Mouse (Mus musculus): ENCODE measurements at regions not wholly inside any gene's neighbourhood (a gene's known extent, or its start where the extent isn't known, plus 50 kb on each side); places are given as distances from the start of the nearest gene placed in this dataset.

GRCm38 (mm10) chr13:44636008-44636335 lies 93.3 kb upstream of the Jarid2 start:
- H3K36me3 ChIP-seq (ENCODE audit: control insufficient read depth, insufficient read depth, low read length): no peaks in the 10 kb centered on the region
- H3K9ac ChIP-seq (ENCODE audit: low read length): no peak overlapping the region
- no peak overlapping the region for H3K4me3 ChIP-seq (ENCODE audit: low read depth, low read length)
- WGBS: 28% methylated on average over 2 of the region's 2 CpGs
- no peak for DNase-seq (ENCODE audit: low spot score)
- H3K27me3 ChIP-seq (replicated peaks; ENCODE audit: control insufficient read depth, insufficient read depth, low read length): no peaks in the 10 kb centered on the region
- peaks cover 6% of the 10 kb centered on the region; the same call in 1 of the 2 replicates for H3K4me1 ChIP-seq (ENCODE audit: control insufficient read depth, insufficient read depth, low read length)
- no peak overlapping the region for H3K4me2 ChIP-seq (ENCODE audit: low read length)
- no peaks in the 10 kb centered on the region for H3K9me3 ChIP-seq (replicated peaks; ENCODE audit: control insufficient read depth, low read length)
- no peak for ATAC-seq
- H3K27ac ChIP-seq (ENCODE audit: low read depth, low read length): no peak overlapping the region

GRCm38 (mm10) chr13:44642361-44642760 lies 86.9 kb upstream of the Jarid2 start:
- ATAC-seq (no peak), DNase-seq (ENCODE audit: low spot score) (no peak)
- H3K4me1 ChIP-seq (ENCODE audit: control insufficient read depth, insufficient read depth, low read length): no peaks in the 10 kb centered on the region
- no peaks in the 10 kb centered on the region for H3K36me3 ChIP-seq (ENCODE audit: control insufficient read depth, insufficient read depth, low read length)
- no peak overlapping the region for H3K4me2 ChIP-seq (ENCODE audit: low read length)
- WGBS: 95% methylated on average over 7 of the region's 7 CpGs
- no peak overlapping the region for H3K4me3 ChIP-seq (ENCODE audit: low read depth, low read length)
- no peak overlapping the region for H3K9ac ChIP-seq (ENCODE audit: low read length)
- no peaks in the 10 kb centered on the region for H3K27me3 ChIP-seq (replicated peaks; ENCODE audit: control insufficient read depth, insufficient read depth, low read length)
- H3K27ac ChIP-seq (ENCODE audit: low read depth, low read length): no peak overlapping the region
- no peaks in the 10 kb centered on the region for H3K9me3 ChIP-seq (replicated peaks; ENCODE audit: control insufficient read depth, low read length)

GRCm38 (mm10) chr13:44650052-44650451 lies 79.2 kb upstream of the Jarid2 start:
- Histone ChIP-seq H3K4me1 (ENCODE audit: control insufficient read depth, insufficient read depth, low read length) (0 out of 2 replicates have a peak, but pooled peaks cover 2% of the 10 kb centered on the region), H3K4me3 (ENCODE audit: low read depth, low read length) (no peak overlapping the region), H3K27ac (ENCODE audit: low read depth, low read length) (no peak overlapping the region), H3K27me3 (replicated peaks; ENCODE audit: control insufficient read depth, insufficient read depth, low read length) (no peaks in the 10 kb centered on the region), H3K36me3 (ENCODE audit: control insufficient read depth, insufficient read depth, low read length) (no peaks in the 10 kb centered on the region), H3K9ac (ENCODE audit: low read length) (no peak overlapping the region), H3K4me2 (ENCODE audit: low read length) (no peak overlapping the region), H3K9me3 (replicated peaks; ENCODE audit: control insufficient read depth, low read length) (no peaks in the 10 kb centered on the region)
- DNase-seq (ENCODE audit: low spot score) (peak; percentile 55), ATAC-seq (no peak)
- 13% methylated on average over 13 of the region's 13 CpGs for WGBS

GRCm38 (mm10) chr13:44651259-44652238 lies 77.7 kb upstream of the Jarid2 start:
- H3K9ac ChIP-seq (ENCODE audit: low read length): no peak overlapping the region
- H3K4me1 ChIP-seq (ENCODE audit: control insufficient read depth, insufficient read depth, low read length): 0 out of 2 replicates have a peak, but pooled peaks cover 2% of the 10 kb centered on the region
- ATAC-seq (no peak), DNase-seq (ENCODE audit: low spot score) (peak; percentile 55)
- H3K9me3 ChIP-seq (replicated peaks; ENCODE audit: control insufficient read depth, low read length): no peaks in the 10 kb centered on the region
- no peak overlapping the region for H3K27ac ChIP-seq (ENCODE audit: low read depth, low read length)
- 9% methylated on average over 22 of the region's 22 CpGs for WGBS
- no peak overlapping the region for H3K4me3 ChIP-seq (ENCODE audit: low read depth, low read length)
- no peaks in the 10 kb centered on the region for H3K36me3 ChIP-seq (ENCODE audit: control insufficient read depth, insufficient read depth, low read length)
- H3K4me2 ChIP-seq (ENCODE audit: low read length): no peak overlapping the region
- H3K27me3 ChIP-seq (replicated peaks; ENCODE audit: control insufficient read depth, insufficient read depth, low read length): no peaks in the 10 kb centered on the region

- no peak overlapping the region for H3K4me2 ChIP-seq (ENCODE audit: low read length)
Observed at GRCm38 (mm10) chr13:44657905-44658414, 71.3 kb upstream of the Jarid2 start.

GRCm38 (mm10) chr13:44659861-44660260 lies 69.4 kb upstream of the Jarid2 start:
- no peak overlapping the region for H3K27ac ChIP-seq (ENCODE audit: low read depth, low read length)
- H3K36me3 ChIP-seq (ENCODE audit: control insufficient read depth, insufficient read depth, low read length): no peaks in the 10 kb centered on the region
- no peaks in the 10 kb centered on the region for H3K27me3 ChIP-seq (replicated peaks; ENCODE audit: control insufficient read depth, insufficient read depth, low read length)
- no peaks in the 10 kb centered on the region for H3K9me3 ChIP-seq (replicated peaks; ENCODE audit: control insufficient read depth, low read length)
- H3K4me1 ChIP-seq (ENCODE audit: control insufficient read depth, insufficient read depth, low read length): no peaks in the 10 kb centered on the region
- no peak overlapping the region for H3K4me2 ChIP-seq (ENCODE audit: low read length)
- no peak for DNase-seq (ENCODE audit: low spot score)
- no peak overlapping the region for H3K4me3 ChIP-seq (ENCODE audit: low read depth, low read length)
- ATAC-seq: no peak
- H3K9ac ChIP-seq (ENCODE audit: low read length): no peak overlapping the region
- WGBS: 76% methylated on average over 6 of the region's 6 CpGs

More at GRCm38 (mm10) chr13:44657905-44658414, 71.3 kb upstream of the Jarid2 start:
- ATAC-seq (no peak), DNase-seq (ENCODE audit: low spot score) (peak; percentile 18)
- Histone ChIP-seq H3K9ac (ENCODE audit: low read length) (no peak overlapping the region), H3K27ac (ENCODE audit: low read depth, low read length) (no peak overlapping the region), H3K9me3 (replicated peaks; ENCODE audit: control insufficient read depth, low read length) (no peaks in the 10 kb centered on the region), H3K36me3 (ENCODE audit: control insufficient read depth, insufficient read depth, low read length) (no peaks in the 10 kb centered on the region), H3K27me3 (replicated peaks; ENCODE audit: control insufficient read depth, insufficient read depth, low read length) (no peaks in the 10 kb centered on the region), H3K4me3 (ENCODE audit: low read depth, low read length) (no peak overlapping the region), H3K4me1 (ENCODE audit: control insufficient read depth, insufficient read depth, low read length) (no peaks in the 10 kb centered on the region)
- WGBS: 63% methylated on average over 10 of the region's 10 CpGs

- DNase-seq (ENCODE audit: low spot score) (no peak), ATAC-seq (no peak)
- WGBS: 88% methylated on average over 11 of the region's 11 CpGs
- H3K27ac ChIP-seq (ENCODE audit: low read depth, low read length): no peak overlapping the region
- H3K9me3 ChIP-seq (replicated peaks; ENCODE audit: control insufficient read depth, low read length): no peaks in the 10 kb centered on the region
- no peak overlapping the region for H3K4me2 ChIP-seq (ENCODE audit: low read length)
- H3K4me1 ChIP-seq (ENCODE audit: control insufficient read depth, insufficient read depth, low read length): no peaks in the 10 kb centered on the region
- no peak overlapping the region for H3K4me3 ChIP-seq (ENCODE audit: low read depth, low read length)
- no peaks in the 10 kb centered on the region for H3K36me3 ChIP-seq (ENCODE audit: control insufficient read depth, insufficient read depth, low read length)
- no peaks in the 10 kb centered on the region for H3K27me3 ChIP-seq (replicated peaks; ENCODE audit: control insufficient read depth, insufficient read depth, low read length)
- no peak overlapping the region for H3K9ac ChIP-seq (ENCODE audit: low read length)
Observed at GRCm38 (mm10) chr13:44663062-44663461, 66.2 kb upstream of the Jarid2 start.

GRCm38 (mm10) chr13:44663730-44664129 lies 65.5 kb upstream of the Jarid2 start:
- H3K4me1 ChIP-seq (ENCODE audit: control insufficient read depth, insufficient read depth, low read length): no peaks in the 10 kb centered on the region
- ATAC-seq: no peak
- no peaks in the 10 kb centered on the region for H3K9me3 ChIP-seq (replicated peaks; ENCODE audit: control insufficient read depth, low read length)
- no peaks in the 10 kb centered on the region for H3K27me3 ChIP-seq (replicated peaks; ENCODE audit: control insufficient read depth, insufficient read depth, low read length)
- 79% methylated on average over 7 of the region's 7 CpGs for WGBS
- no peak overlapping the region for H3K4me2 ChIP-seq (ENCODE audit: low read length)
- H3K4me3 ChIP-seq (ENCODE audit: low read depth, low read length): no peak overlapping the region
- no peak overlapping the region for H3K9ac ChIP-seq (ENCODE audit: low read length)
- no peaks in the 10 kb centered on the region for H3K36me3 ChIP-seq (ENCODE audit: control insufficient read depth, insufficient read depth, low read length)
- no peak overlapping the region for H3K27ac ChIP-seq (ENCODE audit: low read depth, low read length)
- DNase-seq (ENCODE audit: low spot score): no peak

- no peak for ATAC-seq
- H3K4me2 ChIP-seq (ENCODE audit: low read length): no peak overlapping the region
- no peak for DNase-seq (ENCODE audit: low spot score)
- 62% methylated on average over 6 of the region's 6 CpGs for WGBS
- no peaks in the 10 kb centered on the region for H3K36me3 ChIP-seq (ENCODE audit: control insufficient read depth, insufficient read depth, low read length)
- H3K9me3 ChIP-seq (replicated peaks; ENCODE audit: control insufficient read depth, low read length): no peaks in the 10 kb centered on the region
- H3K4me3 ChIP-seq (ENCODE audit: low read depth, low read length): no peak overlapping the region
- no peak overlapping the region for H3K27ac ChIP-seq (ENCODE audit: low read depth, low read length)
- H3K27me3 ChIP-seq (replicated peaks; ENCODE audit: control insufficient read depth, insufficient read depth, low read length): no peaks in the 10 kb centered on the region
- no peak overlapping the region for H3K9ac ChIP-seq (ENCODE audit: low read length)
- no peaks in the 10 kb centered on the region for H3K4me1 ChIP-seq (ENCODE audit: control insufficient read depth, insufficient read depth, low read length)
Observed at GRCm38 (mm10) chr13:44669761-44670160, 59.5 kb upstream of the Jarid2 start.
